Mouse (Mus musculus): ENCODE results near the gene 6030408B16Rik. TPM values are rescaled to one million over a fixed set of nuclear protein-coding genes. Genes with fewer than 3 reads are reported as not detected.

The 6030408B16Rik gene
- polyA plus RNA-seq, 1 experiment = 0.13 TPM

- WGBS = 83% methylated on average over 11 of the region's 11 CpGs
- no peak for DNase-seq
- TF ChIP-seq CTCF (conservative IDR thresholded peaks at IDR 0.05; ENCODE audit: insufficient read depth, insufficient read length, low read depth, low read length) = no peak
- no peak for TF ChIP-seq POLR2A (IDR thresholded peaks at IDR 0.05; ENCODE audit: low read depth, low read length)
- Histone ChIP-seq H3K27ac (ENCODE audit: insufficient read depth, low read depth, low read length) (no peak overlapping the region), H3K27me3 (replicated peaks; ENCODE audit: control insufficient read depth, insufficient read depth, low read length) (no peaks in the 10 kb centered on the region), H3K36me3 (ENCODE audit: control insufficient read depth, insufficient read depth, low read length) (no peaks in the 10 kb centered on the region), H3K4me1 (ENCODE audit: control insufficient read depth, insufficient read depth, low read length) (0 out of 2 replicates have a peak, but pooled peaks cover 5% of the 10 kb centered on the region), H3K4me3 (ENCODE audit: insufficient read depth, low read depth, low read length) (no peak overlapping the region)
These were observed 34.6 kb upstream of the 6030408B16Rik start for GRCm38 (mm10) chr15:101258420-101258819.

- no peaks in the 10 kb centered on the region for H3K36me3 ChIP-seq (ENCODE audit: control insufficient read depth, insufficient read depth, low read length)
- H3K27me3 ChIP-seq (replicated peaks; ENCODE audit: control insufficient read depth, insufficient read depth, low read length) = no peaks in the 10 kb centered on the region
- no peak for TF ChIP-seq POLR2A (IDR thresholded peaks at IDR 0.05; ENCODE audit: low read depth, low read length)
- no peak for TF ChIP-seq CTCF (conservative IDR thresholded peaks at IDR 0.05; ENCODE audit: insufficient read depth, insufficient read length, low read depth, low read length)
- 0 out of 2 replicates have a peak, but pooled peaks cover 5% of the 10 kb centered on the region for H3K4me1 ChIP-seq (ENCODE audit: control insufficient read depth, insufficient read depth, low read length)
- no peak overlapping the region for H3K4me3 ChIP-seq (ENCODE audit: insufficient read depth, low read depth, low read length)
- no peak for DNase-seq
- H3K27ac ChIP-seq (ENCODE audit: insufficient read depth, low read depth, low read length) = 0 out of 2 replicates have a peak overlapping the region, but pooled peaks have one; percentile 7
- WGBS = 87% methylated on average over 3 of the region's 3 CpGs
These were observed 33.1 kb upstream of the 6030408B16Rik start for GRCm38 (mm10) chr15:101259922-101260321.

GRCm38 (mm10) chr15:101260387-101260786 lies 32.6 kb upstream of the 6030408B16Rik start:
- H3K4me3 ChIP-seq (ENCODE audit: insufficient read depth, low read depth, low read length) = no peak overlapping the region
- H3K27ac ChIP-seq (ENCODE audit: insufficient read depth, low read depth, low read length) = 0 out of 2 replicates have a peak overlapping the region, but pooled peaks have one; percentile 7
- DNase-seq = peak; percentile 79
- 0 out of 2 replicates have a peak, but pooled peaks cover 5% of the 10 kb centered on the region for H3K4me1 ChIP-seq (ENCODE audit: control insufficient read depth, insufficient read depth, low read length)
- H3K27me3 ChIP-seq (replicated peaks; ENCODE audit: control insufficient read depth, insufficient read depth, low read length) = no peaks in the 10 kb centered on the region
- no peaks in the 10 kb centered on the region for H3K36me3 ChIP-seq (ENCODE audit: control insufficient read depth, insufficient read depth, low read length)
- TF ChIP-seq POLR2A (IDR thresholded peaks at IDR 0.05; ENCODE audit: low read depth, low read length) (no peak), CTCF (conservative IDR thresholded peaks at IDR 0.05; ENCODE audit: insufficient read depth, insufficient read length, low read depth, low read length) (no peak)
- 40% methylated on average over 10 of the region's 10 CpGs for WGBS

GRCm38 (mm10) chr15:101260874-101261622 lies 32.0 kb upstream of the 6030408B16Rik start:
- peaks cover 7% of the 10 kb centered on the region; the same call in 1 of the 2 replicates for H3K4me1 ChIP-seq (ENCODE audit: control insufficient read depth, insufficient read depth, low read length)
- 54% methylated on average over 13 of the region's 13 CpGs for WGBS
- H3K4me3 ChIP-seq (ENCODE audit: insufficient read depth, low read depth, low read length) = no peak overlapping the region
- no peak for TF ChIP-seq CTCF (conservative IDR thresholded peaks at IDR 0.05; ENCODE audit: insufficient read depth, insufficient read length, low read depth, low read length)
- TF ChIP-seq POLR2A (IDR thresholded peaks at IDR 0.05; ENCODE audit: low read depth, low read length) = no peak
- H3K36me3 ChIP-seq (ENCODE audit: control insufficient read depth, insufficient read depth, low read length) = no peaks in the 10 kb centered on the region
- peak overlapping the region; percentile 43 for H3K27ac ChIP-seq (ENCODE audit: insufficient read depth, low read depth, low read length)
- peak; percentile 43 for DNase-seq
- no peaks in the 10 kb centered on the region for H3K27me3 ChIP-seq (replicated peaks; ENCODE audit: control insufficient read depth, insufficient read depth, low read length)

- WGBS = 72% methylated on average over 5 of the region's 5 CpGs
- TF ChIP-seq POLR2A (IDR thresholded peaks at IDR 0.05; ENCODE audit: low read depth, low read length) = no peak
- no peak for TF ChIP-seq CTCF (conservative IDR thresholded peaks at IDR 0.05; ENCODE audit: insufficient read depth, insufficient read length, low read depth, low read length)
- H3K4me3 ChIP-seq (ENCODE audit: insufficient read depth, low read depth, low read length) = no peak overlapping the region
- H3K36me3 ChIP-seq (ENCODE audit: control insufficient read depth, insufficient read depth, low read length) = no peaks in the 10 kb centered on the region
- peak; percentile 47 for DNase-seq
- no peaks in the 10 kb centered on the region for H3K27me3 ChIP-seq (replicated peaks; ENCODE audit: control insufficient read depth, insufficient read depth, low read length)
- H3K27ac ChIP-seq (ENCODE audit: insufficient read depth, low read depth, low read length) = no peak overlapping the region
- H3K4me1 ChIP-seq (ENCODE audit: control insufficient read depth, insufficient read depth, low read length) = peaks cover 8% of the 10 kb centered on the region; the same call in 1 of the 2 replicates
These were observed 30.5 kb upstream of the 6030408B16Rik start for GRCm38 (mm10) chr15:101262502-101262901.

- peak overlapping the region; percentile 49 for H3K4me3 ChIP-seq (ENCODE audit: insufficient read depth, low read depth, low read length)
- H3K4me1 ChIP-seq (ENCODE audit: control insufficient read depth, insufficient read depth, low read length) = peaks cover 4% of the 10 kb centered on the region; the same call in 1 of the 2 replicates
- peak; percentile 65 for TF ChIP-seq POLR2A (IDR thresholded peaks at IDR 0.05; ENCODE audit: low read depth, low read length)
- TF ChIP-seq CTCF (conservative IDR thresholded peaks at IDR 0.05; ENCODE audit: insufficient read depth, insufficient read length, low read depth, low read length) = no peak
- no peaks in the 10 kb centered on the region for H3K36me3 ChIP-seq (ENCODE audit: control insufficient read depth, insufficient read depth, low read length)
- WGBS = 3% methylated on average over 53 of the region's 57 CpGs
- peak overlapping the region; percentile 26 for H3K27ac ChIP-seq (ENCODE audit: insufficient read depth, low read depth, low read length)
- DNase-seq = peak; percentile 95
- H3K27me3 ChIP-seq (replicated peaks; ENCODE audit: control insufficient read depth, insufficient read depth, low read length) = no peaks in the 10 kb centered on the region
These were observed 26.7 kb upstream of the 6030408B16Rik start for GRCm38 (mm10) chr15:101266132-101266963.

Data from kidney, adult 2 months (tissue).